Mouse (Mus musculus): ENCODE data around the gene Gm11983. TPM values are rescaled to one million over a fixed set of nuclear protein-coding genes. Genes with fewer than 3 reads are reported as not detected.

Gene Gm11983
- not detected for polyA plus RNA-seq (2014; fragmentation: Illumina TruSeq; extraction: RNeasy Lipid Tissue Mini Kit (QIAGEN cat#74804); ENCODE audit: low read depth, low replicate concordance)

DNA sequence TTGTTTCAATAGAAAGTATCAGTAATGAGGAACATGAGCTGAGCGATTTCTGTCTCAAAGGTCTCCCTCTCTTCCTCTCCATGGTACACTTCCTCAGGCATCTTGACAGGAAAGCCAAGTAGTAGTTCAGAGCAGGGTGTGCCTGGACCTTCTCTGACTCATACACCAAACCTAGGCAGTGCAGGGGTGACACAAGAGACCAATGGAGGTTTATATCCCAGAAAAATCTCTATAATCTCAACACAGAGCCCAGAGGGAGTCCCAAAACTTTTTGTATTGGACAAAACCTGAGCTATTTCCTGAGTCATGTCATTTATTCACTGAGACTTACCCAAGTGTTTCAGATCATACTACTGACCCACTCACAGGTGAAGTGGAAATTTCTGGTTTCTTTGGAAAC is at the start of gene Gm11983:
TSS of gene Gm11983 (minus strand) at position 101 of the 400 bp plus-strand sequence.

Other genes starting within 250 kb of the Gm11983 start
- gene Nacad, start 231.6 kb downstream of the Gm11983 start, polyA plus RNA-seq (2014; fragmentation: Illumina TruSeq; extraction: RNeasy Lipid Tissue Mini Kit (QIAGEN cat#74804); ENCODE audit: low read depth, low replicate concordance), result not detected
- 0.57 TPM for gene Tbrg4, start 211.6 kb downstream of the Gm11983 start, polyA plus RNA-seq (2014; fragmentation: Illumina TruSeq; extraction: RNeasy Lipid Tissue Mini Kit (QIAGEN cat#74804); ENCODE audit: low read depth, low replicate concordance)
- gene Wap, start 199.0 kb downstream of the Gm11983 start, polyA plus RNA-seq (2014; fragmentation: Illumina TruSeq; extraction: RNeasy Lipid Tissue Mini Kit (QIAGEN cat#74804); ENCODE audit: low read depth, low replicate concordance), result not detected
- not detected for gene Ramp3, start 179.1 kb downstream of the Gm11983 start, polyA plus RNA-seq (2014; fragmentation: Illumina TruSeq; extraction: RNeasy Lipid Tissue Mini Kit (QIAGEN cat#74804); ENCODE audit: low read depth, low replicate concordance)
- gene Adcy1, start 225.8 kb upstream of the Gm11983 start, polyA plus RNA-seq (2014; fragmentation: Illumina TruSeq; extraction: RNeasy Lipid Tissue Mini Kit (QIAGEN cat#74804); ENCODE audit: low read depth, low replicate concordance), result 2.9 TPM